Mouse (Mus musculus) right cerebral cortex, postnatal 4 days (tissue): Measurements from ENCODE around the gene Eif2s2.
A peak's percentile ranks its signal among the peaks of the same experiment; 100 is the strongest.
"Not testable (repeated sequence)": the region's sequence is repeated elsewhere in the genome, so short reads cannot be mapped to it uniquely, and the experiment has no call there.

Source experiments
- DNase-seq: peaks from one replicate; pipeline ENCODE4 v3.0.0-alpha.2; 2022

Eif2s2 gene

DNA sequence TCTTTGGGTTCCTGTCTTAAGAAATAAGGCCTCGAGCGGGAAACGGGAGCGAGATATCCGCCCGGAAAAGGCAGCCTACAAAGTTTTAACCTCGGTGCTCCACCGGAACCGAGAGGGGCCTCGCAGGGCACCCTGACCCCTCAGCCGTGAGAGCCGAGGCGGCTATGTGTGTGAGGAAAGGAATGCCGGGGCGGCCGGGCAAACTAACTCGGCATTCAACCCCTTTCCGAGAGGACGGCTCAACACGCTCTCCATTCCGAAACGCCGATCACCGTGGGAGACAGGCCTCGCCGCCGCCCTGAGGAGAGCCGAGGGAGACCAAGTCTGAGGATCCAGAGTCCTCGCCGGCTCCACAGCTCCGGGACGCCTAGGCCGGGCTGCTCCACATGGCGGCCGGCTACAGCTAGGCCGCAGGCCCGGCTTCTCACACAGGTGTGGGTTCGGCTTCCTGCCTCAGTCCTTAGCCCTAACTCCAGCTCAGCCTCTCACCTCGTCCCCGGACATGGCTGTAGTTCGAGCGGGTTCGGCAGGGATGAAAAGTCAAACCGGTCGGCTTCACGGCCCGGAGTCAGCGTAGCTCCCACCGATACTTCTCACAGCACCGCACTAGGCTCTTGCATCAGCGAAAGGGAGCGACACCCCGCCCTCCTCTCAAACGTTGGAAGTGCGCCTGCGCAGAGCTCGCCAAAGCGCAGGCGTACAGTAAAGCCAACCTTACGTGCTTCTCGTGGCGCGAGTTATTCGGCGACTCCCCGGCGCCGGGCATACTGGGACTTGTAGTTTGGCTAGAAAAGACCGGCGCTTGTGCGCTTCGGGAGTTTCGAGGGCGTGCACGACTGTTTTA lies at the start of gene Eif2s2:
Eif2s2 (minus strand) TSS at position 735 of the 844 bp plus-strand sequence.
- DNase-seq = peak; percentile 94

GRCm38 (mm10) chr2:154941952-154942351 lies 49.2 kb upstream of the Eif2s2 start:
- no peak for DNase-seq

DNA sequence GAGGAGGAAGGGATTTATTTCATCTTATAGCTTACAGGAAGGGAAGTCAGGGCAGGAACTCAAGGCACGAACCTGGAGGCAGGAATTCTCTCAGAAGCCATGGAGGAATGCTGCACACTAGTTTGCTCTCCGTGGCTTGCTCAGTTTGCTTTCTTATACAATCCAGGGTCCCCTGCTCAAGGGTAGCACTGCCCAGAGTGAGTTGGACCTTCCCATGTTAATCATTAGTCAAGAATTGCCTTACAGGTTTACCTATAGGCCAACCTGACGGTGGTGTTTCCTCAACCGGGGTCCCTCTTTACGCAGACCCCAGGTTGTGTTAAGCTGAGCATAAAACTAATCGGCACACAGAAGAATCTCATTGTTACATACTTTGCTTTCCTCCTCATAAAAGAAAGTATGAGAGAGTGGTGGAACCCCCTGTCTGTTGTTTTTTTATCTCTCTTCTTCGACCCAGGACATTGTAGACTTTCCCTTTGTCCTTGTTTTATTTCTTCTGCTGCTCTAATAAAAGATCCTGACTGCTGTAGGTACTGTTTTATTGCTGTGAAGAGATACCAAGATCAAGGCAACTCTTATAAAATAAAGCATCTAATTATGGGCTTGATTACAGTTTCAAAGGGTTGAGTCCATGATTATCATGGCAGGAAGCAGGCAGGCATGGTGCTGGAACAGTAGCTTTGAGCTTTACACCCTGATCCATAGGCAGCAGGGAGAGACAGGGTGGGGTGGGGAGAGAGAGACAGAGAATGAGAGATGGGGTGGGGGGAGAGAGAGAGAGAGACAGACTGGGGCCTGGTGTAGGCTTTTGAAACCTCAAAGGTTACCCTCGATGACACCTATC lies 45.0 kb upstream of the Eif2s2 start:
- DNase-seq = no peak

DNA sequence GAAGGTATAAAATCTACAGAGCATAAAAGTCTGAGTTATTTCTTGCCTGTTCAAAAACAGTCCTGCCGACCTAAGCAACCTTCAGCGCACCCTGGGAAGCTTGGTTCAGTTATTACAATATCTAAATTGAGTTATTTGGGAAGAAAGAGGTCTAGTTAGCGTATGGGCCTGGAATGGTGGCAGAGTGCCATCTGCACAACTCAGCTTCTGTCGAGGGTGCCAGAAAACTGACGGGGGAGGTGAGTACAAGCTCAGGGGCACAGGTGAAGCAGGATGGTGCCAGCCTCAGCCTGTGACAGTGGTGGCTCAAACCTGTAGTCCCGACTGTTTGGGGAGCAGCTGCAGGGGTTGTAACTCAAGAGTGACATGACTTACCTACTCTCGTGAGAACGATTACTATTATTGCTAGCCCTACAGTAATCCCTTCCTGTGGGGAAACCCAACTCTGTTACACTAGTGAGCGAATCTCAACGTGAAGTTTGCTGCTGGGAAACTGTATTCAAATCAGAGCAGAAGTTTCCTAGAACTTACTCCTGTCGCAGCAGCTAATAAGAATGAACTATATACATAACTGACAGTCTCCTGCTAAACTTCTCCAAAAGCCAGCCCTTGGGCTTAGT lies 43.9 kb upstream of the Eif2s2 start:
- DNase-seq = no peak

GRCm38 (mm10) chr2:154936106-154936505 lies 43.4 kb upstream of the Eif2s2 start:
- no peak for DNase-seq

DNA sequence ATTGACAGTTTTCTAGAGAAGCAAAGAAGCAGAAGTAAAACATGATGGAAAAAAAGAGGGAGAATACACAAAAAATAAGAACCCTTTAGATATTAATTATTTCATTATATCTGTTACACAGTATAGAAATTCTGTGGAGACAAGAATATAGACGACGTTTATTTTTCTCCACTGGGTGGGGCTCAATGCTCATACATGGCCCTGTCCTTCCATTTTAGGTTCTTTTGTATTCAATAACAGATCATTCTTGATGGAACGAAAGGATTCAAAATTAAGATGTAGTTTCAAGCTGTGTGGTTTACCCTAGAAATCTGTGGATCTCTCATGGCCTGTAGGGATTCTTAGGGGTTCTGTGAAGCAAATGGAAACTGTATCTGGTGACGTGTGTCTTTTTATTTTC lies 41.1 kb upstream of the Eif2s2 start:
- no peak for DNase-seq

DNA sequence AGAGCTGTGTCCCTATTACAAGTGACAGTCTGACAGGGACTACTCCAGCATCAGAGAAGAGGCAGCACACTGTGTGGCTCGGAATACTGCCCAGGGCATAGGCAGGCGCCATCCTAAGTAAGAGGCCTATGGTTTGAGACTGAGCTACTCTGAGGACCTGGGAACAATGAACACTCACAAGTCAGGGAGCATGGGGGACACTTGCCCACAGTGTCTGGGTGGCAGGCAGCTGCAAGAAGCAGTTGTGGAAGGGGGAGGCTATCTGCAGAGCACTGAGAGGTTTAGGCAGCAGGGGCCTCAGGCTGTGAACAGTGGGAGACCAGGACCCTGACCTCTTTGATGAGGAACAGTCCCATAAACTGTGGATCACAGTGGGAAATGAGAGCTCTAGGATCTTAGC lies 35.6 kb upstream of the Eif2s2 start:
- DNase-seq = no peak

GRCm38 (mm10) chr2:154926843-154927242 lies 34.1 kb upstream of the Eif2s2 start:
- no peak for DNase-seq

GRCm38 (mm10) chr2:154925411-154926031 lies 32.8 kb upstream of the Eif2s2 start:
- no peak for DNase-seq

GRCm38 (mm10) chr2:154922134-154922533 lies 29.4 kb upstream of the Eif2s2 start:
- DNase-seq = not testable (repeated sequence)

- no peak for DNase-seq
Observed at GRCm38 (mm10) chr2:154920896-154921295, 28.2 kb upstream of the Eif2s2 start.

GRCm38 (mm10) chr2:154917866-154918641 lies 25.3 kb upstream of the Eif2s2 start:
- DNase-seq = no peak

GRCm38 (mm10) chr2:154916547-154916946 lies 23.8 kb upstream of the Eif2s2 start:
- peak; percentile 3 for DNase-seq

DNA sequence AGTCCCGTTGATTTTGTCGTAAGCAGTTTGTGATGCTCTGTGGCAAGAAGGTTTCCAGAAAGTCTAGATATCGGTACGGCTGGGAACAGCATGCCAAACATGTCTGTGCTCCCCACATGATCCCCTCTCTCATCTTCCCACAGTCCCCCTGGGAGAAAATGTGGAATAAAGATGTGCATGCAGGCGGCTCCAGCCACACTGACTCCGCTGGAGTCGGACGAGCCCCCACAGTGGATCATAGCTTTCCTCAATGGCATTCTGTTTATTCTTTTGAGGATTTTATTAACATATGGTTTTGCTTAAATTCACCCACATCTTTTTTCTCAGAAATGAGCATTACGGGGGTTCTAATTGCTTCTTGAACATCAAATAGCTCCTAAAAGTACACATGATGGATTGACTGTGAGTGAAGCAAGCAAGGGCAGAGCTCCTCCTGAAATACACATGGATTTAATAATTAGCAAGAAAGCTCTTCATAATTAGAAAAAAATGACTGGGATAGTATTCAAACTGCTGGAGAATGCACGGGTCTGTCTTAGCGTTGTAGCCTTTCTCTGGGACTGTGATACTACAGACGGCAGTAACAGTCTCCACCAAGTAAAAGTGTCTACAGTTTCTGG lies 23.3 kb upstream of the Eif2s2 start:
- no peak for DNase-seq

DNA sequence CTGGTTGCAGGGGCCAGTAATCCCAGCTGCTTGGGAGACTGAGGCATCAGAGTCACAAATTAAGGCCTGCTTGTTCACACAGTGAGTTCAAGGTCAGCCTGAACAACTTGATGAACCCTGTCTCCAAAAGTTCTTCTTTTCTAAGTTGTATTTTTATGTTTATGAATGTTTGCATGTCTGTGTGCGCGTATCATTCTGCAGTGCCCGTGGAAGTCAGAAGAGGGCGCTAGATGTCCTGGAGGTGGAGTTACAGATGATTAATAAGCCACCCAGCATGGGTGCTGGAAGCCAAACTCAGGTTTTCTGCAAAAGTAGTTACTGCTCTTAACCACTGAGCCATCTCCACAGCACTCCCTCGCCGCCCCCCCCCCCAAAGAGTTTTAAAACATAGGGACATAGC lies 17.1 kb upstream of the Eif2s2 start:
- DNase-seq = no peak

GRCm38 (mm10) chr2:154908223-154908622 lies 15.5 kb upstream of the Eif2s2 start:
- not testable (repeated sequence) for DNase-seq

GRCm38 (mm10) chr2:154905796-154906195 lies 13.1 kb upstream of the Eif2s2 start:
- DNase-seq = no peak

DNA sequence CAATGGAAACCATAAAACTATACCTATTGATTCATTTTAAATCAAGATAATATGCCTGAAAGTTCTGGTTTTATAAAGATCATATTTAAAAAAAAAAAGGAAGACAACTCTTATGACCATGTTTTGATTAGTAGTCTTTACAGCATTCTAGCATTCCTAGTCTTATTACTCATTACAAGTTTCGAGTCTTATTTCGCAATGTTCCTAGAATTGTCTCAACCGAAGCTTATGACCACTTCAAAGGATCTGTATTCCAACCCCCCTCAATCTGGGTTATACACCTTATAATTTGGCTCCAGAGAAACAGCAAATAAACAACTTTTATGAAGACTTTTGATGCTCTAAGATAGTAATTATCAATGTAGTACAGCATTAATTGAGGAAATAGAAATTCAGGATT lies 9.4 kb upstream of the Eif2s2 start:
- no peak for DNase-seq

GRCm38 (mm10) chr2:154899412-154899811 lies 6.7 kb upstream of the Eif2s2 start:
- DNase-seq = not testable (repeated sequence)

- DNase-seq = not testable (repeated sequence)
Observed at GRCm38 (mm10) chr2:154899004-154899403, 6.3 kb upstream of the Eif2s2 start.

GRCm38 (mm10) chr2:154893548-154893947 lies 813 bp upstream of the Eif2s2 start:
- no peak for DNase-seq

- DNase-seq = no peak
Observed at GRCm38 (mm10) chr2:154893045-154893385, 280 bp upstream of the Eif2s2 start.
